Mouse (Mus musculus) bone marrow macrophage, adult 2 months (primary cell): ENCODE measurements at regions not wholly inside any gene's neighbourhood (a gene's known extent, or its start where the extent isn't known, plus 50 kb on each side); places are given as distances from the start of the nearest gene placed in this dataset.

Experiments
- CTCF ChIP-seq: IDR thresholded peaks from 2 replicates; pipeline ENCODE4 v1.5.1; 2012; ENCODE audit warnings: low read depth, mild to moderate bottlenecking, low read length, moderate library complexity
- POLR2A ChIP-seq: IDR thresholded peaks from 2 replicates; pipeline ENCODE4 v1.6.1; 2012; ENCODE audit warnings: mild to moderate bottlenecking, low read depth, low read length, borderline replicate concordance

DNA sequence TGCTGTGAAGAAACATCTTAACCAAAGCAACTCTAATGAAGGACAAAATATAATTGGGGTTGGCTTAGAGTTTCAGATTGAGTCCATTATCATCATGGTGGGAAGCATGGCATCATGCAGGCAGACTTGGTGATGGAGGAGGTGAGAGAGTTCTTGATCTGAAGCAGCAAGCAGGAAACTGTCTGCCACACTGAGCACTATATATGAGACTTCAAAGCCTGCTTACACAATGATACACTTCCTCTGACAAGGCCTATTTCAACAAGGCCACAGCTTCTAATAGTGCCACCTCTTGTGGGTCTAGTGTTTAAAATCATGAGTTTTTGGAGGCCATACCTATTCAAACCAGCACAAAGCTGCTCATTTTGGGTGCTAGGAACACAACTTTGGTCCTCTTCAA, 359.0 kb upstream of the Hs6st1 start:
- TF ChIP-seq POLR2A (no peak), CTCF (no peak)
